ENCODE assay signal across 10 mouse cellular contexts in the genomic region with DNA sequence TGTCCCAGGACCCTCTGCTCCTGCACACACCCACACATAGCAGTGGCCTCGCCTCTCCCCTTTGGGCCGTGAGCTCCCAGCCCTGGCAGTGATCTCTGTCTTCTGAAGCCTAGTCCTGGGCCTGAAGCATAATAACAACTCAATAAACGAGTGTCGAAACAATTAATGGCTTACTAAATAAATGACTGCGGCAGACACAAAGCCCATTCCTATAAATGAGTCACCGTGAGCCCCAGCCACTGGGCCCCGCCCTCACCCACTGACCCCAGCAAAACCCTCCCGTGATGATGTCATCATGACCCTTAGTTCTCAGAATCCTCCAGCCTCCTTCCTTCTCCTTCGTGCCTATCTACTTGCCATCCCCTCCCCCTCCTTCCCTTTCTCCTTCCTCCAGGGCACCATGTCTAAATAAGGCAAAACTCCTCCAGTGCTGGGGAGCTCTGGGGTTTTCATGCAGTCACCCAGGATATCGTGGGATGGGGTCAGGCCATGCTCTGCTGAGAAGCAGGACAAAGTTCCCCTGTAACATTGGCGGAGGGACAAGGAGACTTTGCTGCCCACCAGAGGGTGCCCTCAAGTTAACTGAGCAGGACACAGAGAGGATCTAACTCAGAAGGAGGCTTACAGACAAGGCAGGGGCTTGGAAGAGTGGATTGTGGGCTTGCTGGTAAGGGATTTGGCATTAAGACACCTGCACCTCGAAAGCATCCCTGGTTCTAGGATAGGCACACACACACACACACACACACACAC. TPM values are rescaled to one million over a fixed set of nuclear protein-coding genes. Genes with fewer than 3 reads are reported as not detected.
DNase-seq lines count a peak whose midpoint lies in the region; TF ChIP-seq lines count a peak whose summit lies in the region.
"Had no signal": no experiment of that assay in that cellular context is flagged by ENCODE, and none has a peak within 500 bp of the region (broad histone marks: within the 10 kb centered on the region; RNA-seq: fewer than 3 reads in every experiment).

No protein-coding gene starts in this region.

- 31% methylated on average over 12 of the region's 12 CpGs for WGBS in liver, adult 2 months

- H3K79me2 ChIP-seq in liver, adult 2 months (ENCODE audit: control insufficient read depth, insufficient read depth, low read length): no peaks in the 10 kb centered on the region
- H3K79me2 ChIP-seq in myocyte (ENCODE audit: control insufficient read depth, insufficient read depth): no peaks in the 10 kb centered on the region

- no peak overlapping the region for H3ac ChIP-seq in myocyte (ENCODE audit: control insufficient read depth, insufficient read length)

- H3K9ac ChIP-seq in liver, adult 2 months (ENCODE audit: low read depth, low read length): no peak overlapping the region
- H3K9ac ChIP-seq: embryonic facial prominence, embryonic 15.5 days; lung, embryonic 15.5 days had no signal

- DNase-seq in liver, adult 2 months (ENCODE audit: extremely low read depth, low read depth, low spot score): peak; percentile 73
- DNase-seq in liver: no peak
- DNase-seq in kidney, postnatal 10 days: peak; percentile 32
- DNase-seq in ovary, postnatal 10 days (ENCODE audit: low spot score): no peak
- DNase-seq in right cerebral cortex, adult 2 months (ENCODE audit: low spot score in 2 of 2): no peak
- DNase-seq in layer of hippocampus, adult 9-10 months (ENCODE audit: low spot score): no peak

- peak overlapping the region; percentile 43 for H3K4me2 ChIP-seq in myocyte (ENCODE audit: low read depth)
- H3K4me2 ChIP-seq: embryonic facial prominence, embryonic 15.5 days; lung, embryonic 15.5 days had no signal

- no peak for TF ChIP-seq POLR2A in liver, adult 2 months (IDR thresholded peaks at IDR 0.05; ENCODE audit: extremely low read depth, insufficient read depth, low read length)
- no peak for TF ChIP-seq POLR2A in bone marrow macrophage, adult 2 months (IDR thresholded peaks at IDR 0.05; ENCODE audit: borderline replicate concordance, low read depth, low read length)
- no peak for TF ChIP-seq POLR2A in myocyte (IDR thresholded peaks at IDR 0.05; ENCODE audit: insufficient read length, low read depth)

- no peak for TF ChIP-seq CTCF in liver, adult 2 months (IDR thresholded peaks at IDR 0.05; ENCODE audit: low read depth, low read length)
- peak; percentile 25; the same call in 1 of the 2 replicates for TF ChIP-seq CTCF in bone marrow macrophage, adult 2 months (IDR thresholded peaks at IDR 0.05; ENCODE audit: low read depth, low read length)

- no peak overlapping the region for H3K27ac ChIP-seq in liver, adult 2 months (replicated peaks; ENCODE audit: insufficient read depth, low read depth, low read length)
- H3K27ac ChIP-seq in bone marrow macrophage, adult 2 months (ENCODE audit: insufficient read depth, low read depth, low read length): 0 out of 2 replicates have a peak overlapping the region, but pooled peaks have one; percentile 24
- H3K27ac ChIP-seq: embryonic facial prominence, embryonic 15.5 days; lung, embryonic 15.5 days had no signal

- H3K4me3 ChIP-seq in liver, adult 2 months (ENCODE audit: insufficient read depth, low read depth, low read length): no peak overlapping the region
- no peak overlapping the region for H3K4me3 ChIP-seq in bone marrow macrophage, adult 2 months (ENCODE audit: insufficient read depth, low read length)
- H3K4me3 ChIP-seq in myocyte: no peak overlapping the region
- H3K4me3 ChIP-seq: embryonic facial prominence, embryonic 15.5 days; lung, embryonic 15.5 days had no signal

- H3K36me3 ChIP-seq in liver, adult 2 months (ENCODE audit: control insufficient read depth, insufficient read depth, low read length): no peaks in the 10 kb centered on the region
- no peaks in the 10 kb centered on the region for H3K36me3 ChIP-seq in myocyte (ENCODE audit: control insufficient read depth, insufficient read depth)
- H3K36me3 ChIP-seq: embryonic facial prominence, embryonic 15.5 days; lung, embryonic 15.5 days had no signal

- no peaks in the 10 kb centered on the region for H3K27me3 ChIP-seq in liver, adult 2 months (ENCODE audit: control insufficient read depth, insufficient read depth, low read length)
- no peaks in the 10 kb centered on the region for H3K27me3 ChIP-seq in myocyte (ENCODE audit: control insufficient read depth, insufficient read depth, insufficient read length)
- H3K27me3 ChIP-seq: embryonic facial prominence, embryonic 15.5 days; lung, embryonic 15.5 days had no signal

- H3K4me1 ChIP-seq in liver, adult 2 months (ENCODE audit: control insufficient read depth, insufficient read depth, low read length): peaks cover 4% of the 10 kb centered on the region
- H3K4me1 ChIP-seq in bone marrow macrophage, adult 2 months (ENCODE audit: control insufficient read depth, insufficient read depth, low read length): peaks cover 57% of the 10 kb centered on the region

TF ChIP-seq in myocyte, 11 proteins besides CTCF, POLR2A, EP300 and RAD21:
- TF ChIP-seq SRF (IDR thresholded peaks at IDR 0.05; ENCODE audit: control insufficient read depth, insufficient read length, low read depth): peak; percentile 65
- no peak for TF ChIP-seq E2F4 (IDR thresholded peaks at IDR 0.05; ENCODE audit: insufficient read depth)

RNA-seq across cellular contexts. Expression of gene Plb1, which starts 36.5 kb away (rescaled TPM):
- total RNA-seq in liver, adult 2 months (2014; rRNA removed): under 0.01 and 0.07 TPM in 2 replicates
- polyA plus RNA-seq in liver, adult 2 months (2012; rRNA removed): 0.02 TPM in 1 of 2 replicates, not detected in the other
- not detected in 2 replicates for polyA plus RNA-seq in bone marrow macrophage, adult 2 months (2012; ENCODE audit: insufficient read depth, insufficient read length, missing spikeins)
- polyA plus RNA-seq in myocyte (2012; fragmentation: generic; extraction: Trizol): 0.05 TPM

Comparison
In these comparisons a context has a peak if more than half of its experiments do, and no peak if none do; other contexts are left out.
1. DNase-seq: peak in liver, adult 2 months (single experiment) and kidney, postnatal 10 days (single experiment); none in liver (single experiment), ovary, postnatal 10 days (single experiment), right cerebral cortex, adult 2 months (0 of 2) and layer of hippocampus, adult 9-10 months (single experiment).